Mouse (Mus musculus) kidney, postnatal 36 days (tissue): ENCODE data around the gene Kctd6.
A peak's percentile ranks its signal among the peaks of the same experiment; 100 is the strongest.
"Not testable (repeated sequence)": the region's sequence is repeated elsewhere in the genome, so short reads cannot be mapped to it uniquely, and the experiment has no call there.

Source experiments
- DNase-seq, 2 experiments: peaks; one replicate each; pipeline ENCODE4 v3.0.0; 2021 to 2022; ENCODE audit warnings: mixed read lengths in 2 of 2

Gene Kctd6

GRCm38 (mm10) chr14:8250141-8250871 lies 36.4 kb downstream of the Kctd6 start:
- DNase-seq: no peak

GRCm38 (mm10) chr14:8251330-8251885 lies 37.5 kb downstream of the Kctd6 start:
- DNase-seq: no peak

- DNase-seq: peak; percentile 72 to 88
Measured at GRCm38 (mm10) chr14:8255076-8255729, 41.3 kb downstream of the Kctd6 start.

GRCm38 (mm10) chr14:8256072-8256471 lies 42.1 kb downstream of the Kctd6 start:
- DNase-seq: no peak

DNA sequence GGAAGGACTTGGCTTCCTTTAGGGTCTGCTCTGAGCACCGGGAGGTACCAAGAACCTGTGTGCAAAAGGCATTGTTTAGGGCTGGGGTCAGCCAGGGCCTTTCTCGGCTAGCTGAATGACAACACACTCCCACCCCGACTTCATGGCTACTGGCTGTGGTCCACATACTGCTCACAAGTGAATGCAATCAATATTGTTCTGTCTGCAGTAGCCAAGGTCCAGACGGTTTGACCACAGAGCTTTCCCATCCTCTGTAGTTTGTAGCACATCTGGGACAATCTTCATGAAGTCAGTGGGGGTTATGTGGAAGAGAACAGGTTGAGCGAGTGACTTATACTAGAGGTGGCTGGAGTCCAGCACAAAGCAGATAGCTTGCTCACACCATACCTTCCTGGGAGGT lies 42.9 kb downstream of the Kctd6 start:
- no peak for DNase-seq

- DNase-seq: peak; percentile 47 to 50
Measured at GRCm38 (mm10) chr14:8257521-8258334, 43.8 kb downstream of the Kctd6 start.

GRCm38 (mm10) chr14:8258335-8258627 lies 44.3 kb downstream of the Kctd6 start:
- peak; percentile 66 to 79 for DNase-seq

GRCm38 (mm10) chr14:8258752-8259151 lies 44.8 kb downstream of the Kctd6 start:
- DNase-seq: peak; percentile 34 to 44

- DNase-seq: peak; percentile 62 to 85
Measured at GRCm38 (mm10) chr14:8259166-8259565, 45.2 kb downstream of the Kctd6 start, which contains the start of gene Acox2. TSS of gene Acox2 (minus strand) at chr14:8259353.

- no peak for DNase-seq
Measured at GRCm38 (mm10) chr14:8260214-8260613, 46.3 kb downstream of the Kctd6 start.

GRCm38 (mm10) chr14:8262242-8262641 lies 48.3 kb downstream of the Kctd6 start:
- peak; percentile 35 to 61 for DNase-seq

DNA sequence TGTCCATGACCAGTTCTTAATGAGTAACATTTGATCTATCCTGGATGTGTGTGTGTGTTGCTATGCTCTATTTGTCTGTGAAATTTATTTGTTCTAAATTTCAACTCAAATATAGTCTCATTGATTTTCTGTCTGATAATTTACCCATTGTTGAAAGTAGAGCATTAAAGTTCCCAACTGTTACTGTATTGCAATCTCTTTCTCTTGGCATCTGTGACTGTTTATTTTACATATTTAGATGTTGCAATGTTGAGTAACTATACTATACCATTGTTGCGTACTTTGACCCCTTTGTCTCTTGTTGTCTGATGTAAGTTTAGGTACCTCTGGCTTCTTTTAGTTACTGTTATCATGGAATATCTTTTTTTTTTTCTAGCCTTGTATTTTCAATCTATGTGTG lies 50.4 kb downstream of the Kctd6 start:
- DNase-seq: no peak

GRCm38 (mm10) chr14:8271281-8271680 lies 57.3 kb downstream of the Kctd6 start:
- DNase-seq: not testable (repeated sequence)
